Mouse (Mus musculus): ENCODE measurements around the gene Foxs1. TPM values are rescaled to one million over a fixed set of nuclear protein-coding genes. Genes with fewer than 3 reads are reported as not detected.

Foxs1 gene
- total and polyA plus RNA-seq, 2 experiments: 1.1 TPM; not detected in 1

DNA sequence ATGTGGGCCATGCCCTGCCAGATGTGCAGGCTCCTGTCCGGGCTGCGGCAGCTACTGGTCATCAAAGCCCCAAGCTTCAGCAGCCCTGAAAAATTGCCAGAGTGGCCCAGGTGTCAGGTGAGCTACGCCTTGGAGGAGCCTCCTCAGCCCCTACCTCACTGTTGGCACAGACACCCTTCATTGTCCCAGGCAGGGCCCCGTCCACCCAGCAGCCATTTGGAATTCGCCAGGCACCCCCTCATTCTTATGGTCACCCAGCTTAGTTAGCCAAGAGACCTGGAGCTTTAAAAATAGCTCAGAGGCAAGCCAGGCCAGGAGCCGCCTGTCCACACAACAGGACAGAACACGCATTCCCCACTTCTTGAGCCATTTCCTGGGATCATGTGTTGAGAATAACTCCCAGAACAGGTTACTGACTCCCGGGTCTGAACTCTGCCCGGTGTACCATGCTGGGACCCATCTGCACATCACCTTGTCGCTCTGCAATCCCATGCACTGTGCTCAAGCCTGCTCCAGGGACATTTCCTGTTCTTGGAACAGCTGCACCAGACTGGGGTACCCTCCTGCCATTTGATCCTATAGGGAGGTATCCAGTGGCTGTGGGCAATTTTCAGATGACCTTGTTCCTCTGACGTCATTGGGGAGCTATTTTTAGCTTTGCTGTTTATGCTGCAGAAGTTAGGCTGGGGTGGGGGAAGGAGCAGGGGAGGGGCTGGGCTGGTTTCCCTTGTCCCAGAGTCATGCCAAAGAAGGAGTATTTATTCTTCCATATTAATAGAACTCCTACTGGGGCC, 27.8 kb downstream of the Foxs1 start:
- Histone ChIP-seq H3K4me1 (ENCODE audit: control insufficient read depth, insufficient read depth, low read length) (no peaks in the 10 kb centered on the region), H3K27me3 (ENCODE audit: control insufficient read depth, insufficient read depth, low read length) (no peaks in the 10 kb centered on the region), H3K27ac (replicated peaks; ENCODE audit: insufficient read depth, low read depth, low read length) (no peak overlapping the region), H3K79me2 (ENCODE audit: control insufficient read depth, insufficient read depth, low read length) (no peaks in the 10 kb centered on the region), H3K4me3 (ENCODE audit: insufficient read depth, low read depth, low read length) (no peak overlapping the region), H3K9ac (ENCODE audit: low read depth, low read length) (no peak overlapping the region), H3K36me3 (ENCODE audit: control insufficient read depth, insufficient read depth, low read length) (no peaks in the 10 kb centered on the region)
- DNase-seq (ENCODE audit: extremely low read depth, low read depth, low spot score): no peak
- TF ChIP-seq CTCF (IDR thresholded peaks at IDR 0.05; ENCODE audit: low read depth, low read length): no peak
- TF ChIP-seq POLR2A (IDR thresholded peaks at IDR 0.05; ENCODE audit: extremely low read depth, insufficient read depth, low read length): no peak
- 63% methylated on average over 11 of the region's 11 CpGs for WGBS

DNA sequence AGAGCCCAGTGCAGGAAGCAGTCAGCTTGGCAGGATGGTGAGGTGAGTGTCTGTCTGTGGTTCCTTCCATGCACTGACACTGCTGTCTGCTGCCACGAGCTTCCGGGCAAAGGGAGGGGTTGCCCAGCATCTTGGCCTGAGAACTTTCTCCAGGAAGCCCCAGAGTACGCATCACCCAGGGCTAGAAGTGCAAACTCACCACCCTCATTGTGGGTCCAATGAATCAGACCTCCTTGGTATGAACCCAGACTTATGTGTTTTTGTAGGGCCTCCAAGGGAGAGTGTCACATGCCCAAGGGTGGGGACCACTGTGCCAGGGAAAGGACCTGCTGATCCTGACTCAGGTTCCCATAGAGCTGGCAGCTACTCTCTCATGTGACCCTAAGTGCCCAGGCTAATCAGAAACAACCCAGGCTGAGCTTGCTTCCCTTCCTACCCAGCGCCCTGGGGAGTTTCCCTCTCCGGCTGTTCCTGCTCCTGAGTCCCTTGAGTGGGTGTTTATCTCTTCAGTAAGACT, 28.8 kb downstream of the Foxs1 start:
- no peaks in the 10 kb centered on the region for H3K4me1 ChIP-seq (ENCODE audit: control insufficient read depth, insufficient read depth, low read length)
- H3K27me3 ChIP-seq (ENCODE audit: control insufficient read depth, insufficient read depth, low read length): no peaks in the 10 kb centered on the region
- H3K79me2 ChIP-seq (ENCODE audit: control insufficient read depth, insufficient read depth, low read length): no peaks in the 10 kb centered on the region
- H3K4me3 ChIP-seq (ENCODE audit: insufficient read depth, low read depth, low read length): no peak overlapping the region
- DNase-seq (ENCODE audit: extremely low read depth, low read depth, low spot score): no peak
- H3K36me3 ChIP-seq (ENCODE audit: control insufficient read depth, insufficient read depth, low read length): no peaks in the 10 kb centered on the region
- H3K9ac ChIP-seq (ENCODE audit: low read depth, low read length): no peak overlapping the region
- WGBS: 67% methylated on average over 5 of the region's 5 CpGs
- H3K27ac ChIP-seq (replicated peaks; ENCODE audit: insufficient read depth, low read depth, low read length): no peak overlapping the region
- TF ChIP-seq CTCF (IDR thresholded peaks at IDR 0.05; ENCODE audit: low read depth, low read length) (no peak), POLR2A (IDR thresholded peaks at IDR 0.05; ENCODE audit: extremely low read depth, insufficient read depth, low read length) (no peak)

DNA sequence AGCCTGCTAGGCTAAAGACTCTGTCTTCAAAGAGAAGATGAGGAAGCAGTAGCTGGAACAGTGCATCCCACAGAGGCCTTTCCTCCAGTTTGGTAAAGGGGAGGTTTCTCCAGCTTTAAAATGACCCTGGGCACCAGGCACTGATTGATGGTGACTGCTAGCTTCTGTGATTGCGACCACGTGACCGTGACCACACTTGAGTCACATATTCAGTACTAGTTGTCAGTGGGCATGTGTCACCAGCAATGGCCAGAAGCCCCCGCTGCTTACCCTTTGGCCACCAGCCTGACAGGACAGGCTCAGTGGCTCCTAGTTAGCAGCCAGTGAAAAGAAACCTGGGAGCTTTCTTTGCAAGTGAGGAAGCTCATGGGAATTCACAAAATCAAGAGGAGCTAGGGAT, 29.4 kb downstream of the Foxs1 start:
- no peak for DNase-seq (ENCODE audit: extremely low read depth, low read depth, low spot score)
- Histone ChIP-seq H3K4me3 (ENCODE audit: insufficient read depth, low read depth, low read length) (no peak overlapping the region), H3K4me1 (ENCODE audit: control insufficient read depth, insufficient read depth, low read length) (no peaks in the 10 kb centered on the region), H3K79me2 (ENCODE audit: control insufficient read depth, insufficient read depth, low read length) (no peaks in the 10 kb centered on the region), H3K36me3 (ENCODE audit: control insufficient read depth, insufficient read depth, low read length) (no peaks in the 10 kb centered on the region), H3K27ac (replicated peaks; ENCODE audit: insufficient read depth, low read depth, low read length) (no peak overlapping the region), H3K9ac (ENCODE audit: low read depth, low read length) (no peak overlapping the region), H3K27me3 (ENCODE audit: control insufficient read depth, insufficient read depth, low read length) (no peaks in the 10 kb centered on the region)
- 83% methylated on average over 4 of the region's 4 CpGs for whole genome bisulfite sequencing
- no peak for TF ChIP-seq CTCF (IDR thresholded peaks at IDR 0.05; ENCODE audit: low read depth, low read length)
- TF ChIP-seq POLR2A (IDR thresholded peaks at IDR 0.05; ENCODE audit: extremely low read depth, insufficient read depth, low read length): no peak

DNA sequence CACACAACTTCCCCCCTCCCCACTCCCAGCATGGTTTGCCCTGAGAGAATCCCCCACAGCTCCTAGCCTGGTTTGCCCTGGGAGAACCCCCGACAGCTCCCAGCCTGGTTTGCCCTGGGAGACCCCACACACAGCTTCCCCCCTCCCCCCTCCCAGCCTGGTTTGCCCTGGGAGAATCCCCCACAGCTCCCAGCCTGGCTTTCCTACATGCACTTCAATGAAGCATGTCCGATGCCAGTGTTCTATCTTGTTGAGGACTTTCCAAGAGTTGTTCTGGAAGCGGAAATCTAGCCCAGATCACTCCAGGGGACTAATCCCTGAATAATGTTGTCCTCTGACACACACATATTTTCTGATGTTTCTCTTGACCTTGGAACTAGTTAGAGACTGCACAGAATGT, 30.4 kb downstream of the Foxs1 start:
- no peak overlapping the region for H3K27ac ChIP-seq (replicated peaks; ENCODE audit: insufficient read depth, low read depth, low read length)
- no peak for TF ChIP-seq CTCF (IDR thresholded peaks at IDR 0.05; ENCODE audit: low read depth, low read length)
- TF ChIP-seq POLR2A (IDR thresholded peaks at IDR 0.05; ENCODE audit: extremely low read depth, insufficient read depth, low read length): no peak
- no peak overlapping the region for H3K4me3 ChIP-seq (ENCODE audit: insufficient read depth, low read depth, low read length)
- H3K36me3 ChIP-seq (ENCODE audit: control insufficient read depth, insufficient read depth, low read length): no peaks in the 10 kb centered on the region
- H3K27me3 ChIP-seq (ENCODE audit: control insufficient read depth, insufficient read depth, low read length): no peaks in the 10 kb centered on the region
- no peak overlapping the region for H3K9ac ChIP-seq (ENCODE audit: low read depth, low read length)
- no peaks in the 10 kb centered on the region for H3K4me1 ChIP-seq (ENCODE audit: control insufficient read depth, insufficient read depth, low read length)
- H3K79me2 ChIP-seq (ENCODE audit: control insufficient read depth, insufficient read depth, low read length): no peaks in the 10 kb centered on the region
- WGBS: 63% methylated on average over 3 of the region's 3 CpGs
- no peak for DNase-seq (ENCODE audit: extremely low read depth, low read depth, low spot score)

DNA sequence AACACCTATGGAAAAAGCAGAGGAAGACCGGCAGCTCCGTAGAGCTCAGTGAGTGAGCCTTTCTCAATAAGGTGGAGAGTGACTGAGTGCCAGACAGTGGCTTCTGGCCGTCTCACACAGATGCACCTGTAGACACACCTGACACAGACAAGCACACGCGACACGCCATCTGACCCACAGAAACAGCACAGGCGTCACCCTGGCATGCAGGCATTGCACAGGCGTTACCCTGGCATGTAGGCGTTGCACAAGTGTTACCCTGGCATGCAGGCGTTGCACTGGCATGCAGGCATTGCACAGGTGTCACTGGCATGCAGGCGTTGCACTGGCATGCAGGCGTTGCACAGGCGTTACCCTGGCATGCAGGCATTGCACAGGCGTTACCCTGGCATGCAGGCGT, 31.7 kb downstream of the Foxs1 start:
- H3K27ac ChIP-seq (replicated peaks; ENCODE audit: insufficient read depth, low read depth, low read length): no peak overlapping the region
- H3K9ac ChIP-seq (ENCODE audit: low read depth, low read length): no peak overlapping the region
- no peaks in the 10 kb centered on the region for H3K79me2 ChIP-seq (ENCODE audit: control insufficient read depth, insufficient read depth, low read length)
- no peaks in the 10 kb centered on the region for H3K4me1 ChIP-seq (ENCODE audit: control insufficient read depth, insufficient read depth, low read length)
- DNase-seq (ENCODE audit: extremely low read depth, low read depth, low spot score): no peak
- TF ChIP-seq POLR2A (IDR thresholded peaks at IDR 0.05; ENCODE audit: extremely low read depth, insufficient read depth, low read length) (no peak), CTCF (IDR thresholded peaks at IDR 0.05; ENCODE audit: low read depth, low read length) (no peak)
- H3K36me3 ChIP-seq (ENCODE audit: control insufficient read depth, insufficient read depth, low read length): no peaks in the 10 kb centered on the region
- WGBS: 92% methylated on average over 15 of the region's 15 CpGs
- no peaks in the 10 kb centered on the region for H3K27me3 ChIP-seq (ENCODE audit: control insufficient read depth, insufficient read depth, low read length)
- no peak overlapping the region for H3K4me3 ChIP-seq (ENCODE audit: insufficient read depth, low read depth, low read length)

DNA sequence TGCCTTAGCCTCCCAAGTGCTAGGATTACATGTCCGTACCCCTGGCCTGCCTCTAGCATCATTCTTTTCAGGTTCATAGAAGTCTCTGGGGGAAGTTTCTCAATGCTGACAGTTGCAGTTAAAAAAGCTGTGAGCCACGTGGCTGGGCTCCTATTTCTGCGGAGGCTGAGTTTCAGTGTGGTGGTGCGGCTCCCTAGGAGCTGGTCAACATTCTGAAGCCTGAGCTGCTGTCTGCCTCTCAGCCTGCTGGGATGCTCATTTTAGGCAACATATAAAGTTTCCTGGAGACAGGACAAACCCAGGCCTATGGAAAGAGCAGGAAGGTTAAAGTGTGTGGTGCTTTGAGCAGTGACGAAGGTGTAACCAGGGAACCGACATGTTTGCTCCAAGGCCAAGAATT, 34.0 kb downstream of the Foxs1 start:
- no peaks in the 10 kb centered on the region for H3K36me3 ChIP-seq (ENCODE audit: control insufficient read depth, insufficient read depth, low read length)
- H3K4me3 ChIP-seq (ENCODE audit: insufficient read depth, low read depth, low read length): no peak overlapping the region
- no peak overlapping the region for H3K27ac ChIP-seq (replicated peaks; ENCODE audit: insufficient read depth, low read depth, low read length)
- TF ChIP-seq POLR2A (IDR thresholded peaks at IDR 0.05; ENCODE audit: extremely low read depth, insufficient read depth, low read length): no peak
- TF ChIP-seq CTCF (IDR thresholded peaks at IDR 0.05; ENCODE audit: low read depth, low read length): no peak
- 90% methylated on average over 6 of the region's 6 CpGs for WGBS
- no peak overlapping the region for H3K9ac ChIP-seq (ENCODE audit: low read depth, low read length)
- H3K79me2 ChIP-seq (ENCODE audit: control insufficient read depth, insufficient read depth, low read length): no peaks in the 10 kb centered on the region
- H3K4me1 ChIP-seq (ENCODE audit: control insufficient read depth, insufficient read depth, low read length): no peaks in the 10 kb centered on the region
- DNase-seq (ENCODE audit: extremely low read depth, low read depth, low spot score): no peak
- H3K27me3 ChIP-seq (ENCODE audit: control insufficient read depth, insufficient read depth, low read length): no peaks in the 10 kb centered on the region

All from liver, adult 2 months (tissue).